17 mouse cellular contexts compared by ENCODE assay signal in genomic region chr8:116114978-116115377, GRCm38 (mm10).
DNase-seq lines count a peak whose midpoint lies in the region; ATAC-seq lines count a peak whose summit lies in the region.
"Had no signal": no experiment of that assay in that cellular context is flagged by ENCODE, and none has a peak within 500 bp of the region (broad histone marks: within the 10 kb centered on the region; RNA-seq: fewer than 3 reads in every experiment).

No protein-coding gene starts in this region.

- intact Hi-C loops in left cerebral cortex, postnatal 4 days (cut with DNase I): no loop called here

- no peak overlapping the region for H3K9ac ChIP-seq in forebrain, embryonic 14.5 days (ENCODE audit: low read length)
- no peak overlapping the region for H3K9ac ChIP-seq in forebrain, embryonic 15.5 days (replicated peaks)
- no peak overlapping the region for H3K9ac ChIP-seq in intestine, embryonic 16.5 days (ENCODE audit: low read depth, low read length)
- H3K9ac ChIP-seq: hindbrain, embryonic 12.5 days; limb, embryonic 15.5 days; liver, embryonic 14.5 days; neural tube, embryonic 15.5 days had no signal

- no peaks in the 10 kb centered on the region for H3K36me3 ChIP-seq in forebrain, embryonic 14.5 days (ENCODE audit: control insufficient read depth, insufficient read depth, low read length)
- H3K36me3 ChIP-seq in forebrain, embryonic 15.5 days: no peaks in the 10 kb centered on the region
- no peaks in the 10 kb centered on the region for H3K36me3 ChIP-seq in intestine, embryonic 16.5 days (ENCODE audit: control insufficient read depth, insufficient read depth, low read length)
- H3K36me3 ChIP-seq: embryonic facial prominence, embryonic 10.5 days; hindbrain, embryonic 12.5 days; limb, embryonic 15.5 days; neural tube, embryonic 15.5 days had no signal

- peaks cover 14% of the 10 kb centered on the region for H3K4me1 ChIP-seq in forebrain, embryonic 14.5 days (ENCODE audit: control insufficient read depth, insufficient read depth, low read length)
- H3K4me1 ChIP-seq in forebrain, embryonic 15.5 days: peaks cover 22% of the 10 kb centered on the region
- H3K4me1 ChIP-seq in intestine, embryonic 16.5 days (ENCODE audit: control insufficient read depth, insufficient read depth, low read length): peaks cover 23% of the 10 kb centered on the region

- H3K4me2 ChIP-seq in forebrain, embryonic 14.5 days (ENCODE audit: low read length): no peak overlapping the region
- H3K4me2 ChIP-seq in forebrain, embryonic 15.5 days (replicated peaks): no peak overlapping the region
- H3K4me2 ChIP-seq in intestine, embryonic 16.5 days (ENCODE audit: low read depth, low read length): no peak overlapping the region

- H3K27ac ChIP-seq in forebrain, embryonic 14.5 days (ENCODE audit: low read depth, low read length): no peak overlapping the region
- no peak overlapping the region for H3K27ac ChIP-seq in forebrain, embryonic 15.5 days (replicated peaks)
- no peak overlapping the region for H3K27ac ChIP-seq in intestine, embryonic 16.5 days (ENCODE audit: low read length)
- H3K27ac ChIP-seq: embryonic facial prominence, embryonic 10.5 days; hindbrain, embryonic 12.5 days; limb, embryonic 15.5 days; liver, embryonic 14.5 days; macrophage; neural tube, embryonic 15.5 days had no signal

- no peaks in the 10 kb centered on the region for H3K27me3 ChIP-seq in forebrain, embryonic 14.5 days (replicated peaks; ENCODE audit: control insufficient read depth, insufficient read depth, low read length)
- H3K27me3 ChIP-seq in forebrain, embryonic 15.5 days: no peaks in the 10 kb centered on the region
- H3K27me3 ChIP-seq in intestine, embryonic 16.5 days (replicated peaks; ENCODE audit: control insufficient read depth, insufficient read depth, low read length): no peaks in the 10 kb centered on the region
- H3K27me3 ChIP-seq: limb, embryonic 15.5 days had no signal

- H3K4me3 ChIP-seq in forebrain, embryonic 14.5 days (ENCODE audit: low read depth, low read length): no peak overlapping the region
- no peak overlapping the region for H3K4me3 ChIP-seq in forebrain, embryonic 15.5 days
- H3K4me3 ChIP-seq in intestine, embryonic 16.5 days (ENCODE audit: low read length): no peak overlapping the region
- H3K4me3 ChIP-seq: embryonic facial prominence, embryonic 10.5 days; hindbrain, embryonic 12.5 days; limb, embryonic 15.5 days; neural tube, embryonic 15.5 days had no signal

- peak; percentile 14 for DNase-seq in forebrain, embryonic 14.5 days (ENCODE audit: low spot score)
- peak; percentile 33 for DNase-seq in left cerebral cortex, postnatal 4 days
- DNase-seq in left cerebral cortex, adult 8-10 months (ENCODE audit: low spot score in 2 of 2): no peak
- peak; percentile 16 for DNase-seq in retina, postnatal 1 day
- DNase-seq in retina, embryonic 14.5 days (ENCODE audit: low spot score): no peak
- DNase-seq in spleen, postnatal 10 days (ENCODE audit: low spot score in 2 of 2): no peak
- DNase-seq: thymus, adult 18-20 months; thymus, postnatal 36 days had no signal

- H3K9me3 ChIP-seq in forebrain, embryonic 14.5 days (replicated peaks; ENCODE audit: control insufficient read depth, low read length): no peaks in the 10 kb centered on the region
- H3K9me3 ChIP-seq in forebrain, embryonic 15.5 days: no peaks in the 10 kb centered on the region
- H3K9me3 ChIP-seq in intestine, embryonic 16.5 days (ENCODE audit: control insufficient read depth, low read length): no peaks in the 10 kb centered on the region
- H3K9me3 ChIP-seq: embryonic facial prominence, embryonic 10.5 days; hindbrain, embryonic 12.5 days; limb, embryonic 15.5 days; neural tube, embryonic 15.5 days had no signal

- 72% methylated on average over 2 of the region's 2 CpGs for WGBS in forebrain, embryonic 14.5 days
- WGBS in forebrain, embryonic 15.5 days: 60% methylated on average over 2 of the region's 2 CpGs
- 44% methylated on average over 2 of the region's 2 CpGs for WGBS in intestine, embryonic 16.5 days

- ATAC-seq in forebrain, embryonic 14.5 days: no peak
- no peak for ATAC-seq in forebrain, embryonic 15.5 days (replicated peaks)
- peak; percentile 74 for ATAC-seq in intestine, embryonic 16.5 days
- ATAC-seq: inflammation-experienced regulatory T-cells, adult 6 months had no signal

Comparison
In these comparisons a context has a peak if more than half of its experiments do, and no peak if none do; other contexts are left out.
1. DNase-seq: peak in forebrain, embryonic 14.5 days (single experiment), left cerebral cortex, postnatal 4 days (single experiment) and retina, postnatal 1 day (single experiment); none in left cerebral cortex, adult 8-10 months (0 of 2), retina, embryonic 14.5 days (single experiment) and spleen, postnatal 10 days (0 of 2).